Comparison of ENCODE assay signal across 26 mouse cellular contexts in genomic region chr12:97918416-97918815, GRCm38 (mm10).
DNase-seq lines count a peak whose midpoint lies in the region; TF ChIP-seq lines count a peak whose summit lies in the region.
"Had no signal": no experiment of that assay in that cellular context is flagged by ENCODE, and none has a peak within 500 bp of the region (broad histone marks: within the 10 kb centered on the region; RNA-seq: fewer than 3 reads in every experiment).

No protein-coding gene starts in this region.

- 93% methylated on average over 3 of the region's 3 CpGs for WGBS in lung, adult 2 months

- H3K4me1 ChIP-seq in lung, adult 2 months (ENCODE audit: control insufficient read depth, insufficient read depth, low read length): no peaks in the 10 kb centered on the region
- H3K4me1 ChIP-seq: embryonic facial prominence, embryonic 10.5 days; embryonic facial prominence, embryonic 13.5 days; forebrain, embryonic 13.5 days; heart, embryonic 10.5 days; heart, embryonic 13.5 days had no signal

- H3K4me3 ChIP-seq in lung, adult 2 months (replicated peaks; ENCODE audit: extremely low read depth, low read depth, low read length): no peak overlapping the region
- H3K4me3 ChIP-seq: embryonic facial prominence, embryonic 10.5 days; embryonic facial prominence, embryonic 13.5 days; erythroblast, embryonic 14.5 days; forebrain, embryonic 13.5 days; heart, adult 2 months; heart, embryonic 10.5 days; heart, embryonic 13.5 days had no signal

- intact Hi-C loops in left cerebral cortex, postnatal 4 days (cut with DNase I): no loop called here

- peak; percentile 37 to 59 for DNase-seq in frontal cortex, adult 2 months (ENCODE audit: extremely low spot score in 1 of 2, low spot score in 1 of 2)
- no peak for DNase-seq in frontal cortex, postnatal 14 days (ENCODE audit: low spot score in 2 of 2)
- peak; percentile 19 for DNase-seq in left cerebral cortex, adult 11 months (ENCODE audit: low spot score)
- DNase-seq in left cerebral cortex, postnatal 4 days: no peak
- peak; percentile 4 to 5 for DNase-seq in right cerebral cortex, adult 2 months (ENCODE audit: low spot score in 2 of 2)
- DNase-seq in right cerebral cortex, postnatal 4 days: no peak
- DNase-seq in lung, adult 2 months: no peak
- DNase-seq: adrenal gland, postnatal 10 days; adrenal gland, postnatal 36 days; B cell, adult 2 months; cerebellum, adult 11 months; cerebellum, adult 2 months; cerebellum, adult 9-11 months; cerebellum, postnatal 36 days; embryo, embryonic 11 days; gastrocnemius, postnatal 10 days; gastrocnemius, postnatal 36 days; heart, adult 2 months; heart, postnatal 14 days; heart, postnatal 4 days had no signal

- no peak for TF ChIP-seq CTCF in lung, adult 2 months (IDR thresholded peaks at IDR 0.05; ENCODE audit: insufficient read depth, low read length)

- no peak for TF ChIP-seq POLR2A in lung, adult 2 months (IDR thresholded peaks at IDR 0.05; ENCODE audit: borderline replicate concordance, extremely low read depth, low read depth, low read length)

Comparison
In these comparisons a context has a peak if more than half of its experiments do, and no peak if none do; other contexts are left out.
1. DNase-seq: peak in frontal cortex, adult 2 months (2 of 2), left cerebral cortex, adult 11 months (single experiment) and right cerebral cortex, adult 2 months (2 of 2); none in frontal cortex, postnatal 14 days (0 of 2), left cerebral cortex, postnatal 4 days (single experiment), right cerebral cortex, postnatal 4 days (single experiment) and lung, adult 2 months (single experiment).